Comparison of ENCODE assay signal across 8 mouse cellular contexts in genomic region chr6:126405736-126406135, GRCm38 (mm10).
DNase-seq lines count a peak whose midpoint lies in the region; ATAC-seq lines count a peak whose summit lies in the region.

No protein-coding gene starts in this region.

- 40% methylated on average over 3 of the region's 3 CpGs for WGBS in forebrain, embryonic 14.5 days
- WGBS in forebrain, embryonic 10.5 days, result 50% methylated on average over 3 of the region's 3 CpGs

- no peaks in the 10 kb centered on the region for H3K9me3 ChIP-seq in forebrain, embryonic 14.5 days (replicated peaks; ENCODE audit: control insufficient read depth, low read length)
- H3K9me3 ChIP-seq in forebrain, embryonic 10.5 days, result no peaks in the 10 kb centered on the region

- no peaks in the 10 kb centered on the region for H3K27me3 ChIP-seq in forebrain, embryonic 14.5 days (replicated peaks; ENCODE audit: control insufficient read depth, insufficient read depth, low read length)
- H3K27me3 ChIP-seq in forebrain, embryonic 10.5 days (ENCODE audit: poor library complexity, severe bottlenecking), result no peaks in the 10 kb centered on the region

- no peak for ATAC-seq in forebrain, embryonic 14.5 days
- ATAC-seq in granulocyte monocyte progenitor cell, adult 5-6 weeks (replicated peaks; ENCODE audit: poor library complexity, severe bottlenecking), result no peak

- intact Hi-C loops in left cerebral cortex, postnatal 4 days (cut with DNase I), result loop anchor here (5.0 kb wide), 1 partner anchor 783 kb away; no protein-coding TSS in a partner anchor

- H3K4me3 ChIP-seq in forebrain, embryonic 14.5 days (ENCODE audit: low read depth, low read length), result no peak overlapping the region
- H3K4me3 ChIP-seq in forebrain, embryonic 10.5 days, result no peak overlapping the region

- no peak overlapping the region for H3K9ac ChIP-seq in forebrain, embryonic 14.5 days (ENCODE audit: low read length)

- H3K4me2 ChIP-seq in forebrain, embryonic 14.5 days (ENCODE audit: low read length), result no peak overlapping the region

- H3K4me1 ChIP-seq in forebrain, embryonic 14.5 days (ENCODE audit: control insufficient read depth, insufficient read depth, low read length), result no peaks in the 10 kb centered on the region
- H3K4me1 ChIP-seq in forebrain, embryonic 10.5 days, result no peaks in the 10 kb centered on the region

- H3K36me3 ChIP-seq in forebrain, embryonic 14.5 days (ENCODE audit: control insufficient read depth, insufficient read depth, low read length), result no peaks in the 10 kb centered on the region
- H3K36me3 ChIP-seq in forebrain, embryonic 10.5 days (replicated peaks), result no peaks in the 10 kb centered on the region

- no peak overlapping the region for H3K27ac ChIP-seq in forebrain, embryonic 14.5 days (ENCODE audit: low read depth, low read length)
- no peak overlapping the region for H3K27ac ChIP-seq in forebrain, embryonic 10.5 days

- DNase-seq in forebrain, embryonic 14.5 days (ENCODE audit: low spot score), result peak; percentile 57
- no peak for DNase-seq in forebrain, embryonic 10.5 days (ENCODE audit: extremely low spot score, low spot score)
- DNase-seq in left cerebral cortex, postnatal 4 days, result peak; percentile 59
- no peak for DNase-seq in left cerebral cortex, adult 8-10 months (ENCODE audit: low spot score in 2 of 2)
- DNase-seq in adrenal gland, postnatal 36 days, result peak; percentile 23 to 55
- peak; percentile 56 for DNase-seq in heart, postnatal 4 days
- DNase-seq in thymus, postnatal 4 days, result no peak

Comparison
In these comparisons a context has a peak if more than half of its experiments do, and no peak if none do; other contexts are left out.
1. DNase-seq: peak in forebrain, embryonic 14.5 days (single experiment), left cerebral cortex, postnatal 4 days (single experiment), adrenal gland, postnatal 36 days (2 of 2) and heart, postnatal 4 days (single experiment); none in forebrain, embryonic 10.5 days (single experiment), left cerebral cortex, adult 8-10 months (0 of 2) and thymus, postnatal 4 days (single experiment).